Mouse (Mus musculus) lung, postnatal 0 days (tissue): ENCODE results near the gene Sntg2.

Source experiments
- CTCF ChIP-seq: IDR thresholded peaks from 2 replicates; pipeline ENCODE4 v1.5.1; 2016; ENCODE audit warnings: antibody characterized with exemption, mild to moderate bottlenecking
- EP300 ChIP-seq: IDR thresholded peaks from 2 replicates; pipeline ENCODE4 v1.6.1; 2016; ENCODE audit warnings: antibody characterized with exemption, mild to moderate bottlenecking, control low read depth

- TF ChIP-seq EP300 (no peak), CTCF (no peak)
These were observed 64.8 kb downstream of the Sntg2 start for GRCm38 (mm10) chr12:30308197-30308939.
